Mouse (Mus musculus) heart, postnatal 0 days (tissue): ENCODE data around the gene Grin2d. TPM values are rescaled to one million over a fixed set of nuclear protein-coding genes. Genes with fewer than 3 reads are reported as not detected.

Experiments
- ATAC-seq: fragments of 200-750 bp; cut with Nextera tagmentation; 2 replicates; pipeline ENCODE4 v1.8.0; 2017; ENCODE audit warnings: low read depth, moderate number of reproducible peaks, moderate library complexity; ENCODE audit not compliant: insufficient read depth
- DNase-seq: peaks from one replicate; pipeline ENCODE4 v3.0.0-alpha.2; 2016; ENCODE audit warnings: low spot score
- H3K27ac ChIP-seq: fragments of 300-500 bp; sonication (generic); 2 replicates; pipeline ENCODE4 v1.5.1; 2014; ENCODE audit warnings: low read depth, mild to moderate bottlenecking
- H3K27me3 ChIP-seq: fragments of 300-500 bp; sonication (generic); 2 replicates; pipeline ENCODE4 v1.6.1; 2014; ENCODE audit warnings: low read length, mixed read lengths; ENCODE audit not compliant: control insufficient read depth, insufficient read depth
- H3K36me3 ChIP-seq: fragments of 300-500 bp; sonication (generic); replicated peaks from 2 replicates; pipeline ENCODE4 v1.6.1; 2014; ENCODE audit warnings: low read length, mixed read lengths; ENCODE audit not compliant: control insufficient read depth, insufficient read depth
- H3K4me1 ChIP-seq: fragments of 300-500 bp; sonication (generic); 2 replicates; pipeline ENCODE4 v1.6.1; 2014; ENCODE audit warnings: antibody characterized with exemption; ENCODE audit not compliant: control insufficient read depth, insufficient read depth
- H3K4me2 ChIP-seq: fragments of 300-500 bp; sonication (generic); 2 replicates; pipeline ENCODE4 v1.6.1; 2014; ENCODE audit warnings: low read depth, mild to moderate bottlenecking, low read length, moderate library complexity
- H3K4me3 ChIP-seq: fragments of 300-500 bp; sonication (generic); 2 replicates; pipeline ENCODE4 v1.5.1; 2014; ENCODE audit warnings: low read depth, low read length
- H3K9ac ChIP-seq: fragments of 300-500 bp; sonication (generic); replicated peaks from 2 replicates; pipeline ENCODE4 v1.6.1; 2014; ENCODE audit warnings: low read depth, low read length, mixed read lengths
- H3K9me3 ChIP-seq: fragments of 300-500 bp; sonication (generic); replicated peaks from 2 replicates; pipeline ENCODE4 v1.6.1; 2016; ENCODE audit warnings: low read length; ENCODE audit not compliant: control insufficient read depth
- CTCF ChIP-seq: IDR thresholded peaks from 2 replicates; pipeline ENCODE4 v1.5.1; 2016; ENCODE audit warnings: antibody characterized with exemption, control low read depth, low read depth
- EP300 ChIP-seq: IDR thresholded peaks from 2 replicates; pipeline ENCODE4 v1.6.1; 2016; ENCODE audit warnings: antibody characterized with exemption, low read depth
- WGBS: fragments of 180-500 bp; shearing (Covaris S2); extraction: QIAGEN DNeasy Blood & Tissue Kit; methylation state at CpG from one replicate; pipeline ENCODE4 v1.1.7; 2014; 5-methylcytosine and 5-hydroxymethylcytosine counted together
- polyA plus RNA-seq: library from polyadenylated mRNA; unstranded; fragments of >200 nt; fragmentation: Nextera tagmentation; extraction: Ambion mirVana; gene quantifications from 2 replicates; pipeline ENCODE4 v1.2.1, GENCODE M21; 2015
- total RNA-seq: library from RNA; depleted of rRNA; stranded (reverse); fragments of >200 nt; gene quantifications from 2 replicates; pipeline ENCODE4 v1.2.3, GENCODE M21; 2014; ENCODE audit warnings: low replicate concordance

Gene Grin2d
- total and polyA plus RNA-seq, 2 experiments from 2014 or later = 0.12 to 3.1 TPM

DNA sequence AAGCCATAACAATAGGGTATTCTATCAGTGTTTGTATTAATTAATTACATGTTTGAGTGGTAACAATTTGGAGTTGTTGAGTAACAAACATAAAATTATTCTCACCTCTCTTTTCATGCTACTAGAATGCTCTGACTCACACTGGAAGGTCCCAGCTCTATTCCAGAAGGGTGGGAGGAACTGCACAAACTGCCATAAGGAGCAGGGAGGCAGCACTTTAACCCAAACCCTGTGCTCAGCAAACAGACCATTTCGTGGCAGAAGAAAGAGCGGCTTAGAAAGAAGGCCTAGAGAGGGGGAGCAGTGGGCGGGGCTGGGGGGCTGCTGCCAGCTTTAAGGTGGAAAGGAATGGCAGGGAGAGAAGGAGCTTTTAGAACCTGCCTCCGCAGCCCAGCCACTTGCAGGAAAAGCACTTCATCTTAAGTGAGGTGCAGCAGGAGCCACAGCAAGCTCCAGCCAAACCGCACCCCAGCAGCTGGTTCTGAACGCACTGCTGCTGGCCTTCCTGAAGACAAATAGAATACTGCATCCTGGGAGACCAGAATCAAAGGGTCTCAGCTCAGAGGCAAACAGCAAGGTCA, 29.6 kb downstream of the Grin2d start:
- no peak overlapping the region for H3K4me3 ChIP-seq
- ATAC-seq = no peak

DNA sequence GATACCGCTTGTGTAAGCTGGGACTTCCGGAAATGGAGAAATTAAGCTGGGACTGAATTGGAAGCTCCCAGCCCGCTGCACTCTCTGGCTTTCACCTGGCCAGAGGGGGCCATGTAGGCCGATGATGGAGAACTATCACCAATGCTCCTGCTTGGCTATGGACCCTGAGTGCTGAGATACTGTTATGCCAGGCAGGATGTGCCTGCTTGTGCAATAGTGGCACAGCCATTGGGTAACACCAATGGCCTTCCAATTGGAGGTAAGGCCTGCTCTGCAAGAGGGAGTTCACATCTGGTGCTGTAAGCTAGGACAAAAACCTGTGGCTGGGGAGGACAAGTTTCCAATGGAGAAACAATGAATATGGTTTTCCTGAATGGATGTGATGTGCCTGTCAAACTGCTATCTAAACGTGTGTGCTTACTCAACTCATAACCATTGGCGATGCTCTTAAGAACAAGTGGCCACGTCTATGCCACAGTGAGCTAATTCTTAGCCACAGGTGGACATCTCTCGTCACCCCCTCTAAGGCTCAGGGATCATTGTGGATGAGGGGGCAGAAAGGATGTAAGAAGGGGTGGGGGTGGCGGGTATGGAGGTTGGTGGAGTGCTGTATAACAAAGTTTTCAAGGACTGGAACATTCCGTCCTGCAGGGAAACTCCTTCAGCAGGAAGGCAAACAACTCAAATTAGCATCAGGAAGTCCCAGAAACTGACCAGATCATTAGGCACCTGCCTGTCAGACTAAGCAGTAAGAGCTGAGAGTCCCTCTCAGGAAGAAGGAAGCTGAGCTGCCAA, 35.0 kb downstream of the Grin2d start:
- Histone ChIP-seq H3K9me3 (no peaks in the 10 kb centered on the region), H3K4me2 (no peak overlapping the region), H3K9ac (no peak overlapping the region), H3K27me3 (0 out of 2 replicates have a peak, but pooled peaks cover 18% of the 10 kb centered on the region), H3K4me1 (no peaks in the 10 kb centered on the region), H3K4me3 (no peak overlapping the region), H3K27ac (no peak overlapping the region), H3K36me3 (no peaks in the 10 kb centered on the region)
- TF ChIP-seq CTCF (no peak), EP300 (no peak)
- whole genome bisulfite sequencing = 77% methylated on average over 10 of the region's 10 CpGs
- DNase-seq (no peak), ATAC-seq (no peak)

More for the DNA sequence above, 29.6 kb downstream of the Grin2d start:
- DNase-seq = no peak
- no peaks in the 10 kb centered on the region for H3K4me1 ChIP-seq
- H3K9me3 ChIP-seq = no peaks in the 10 kb centered on the region
- H3K9ac ChIP-seq = no peak overlapping the region
- H3K27ac ChIP-seq = no peak overlapping the region
- 20% methylated on average over 6 of the region's 6 CpGs for WGBS
- no peak overlapping the region for H3K4me2 ChIP-seq
- TF ChIP-seq EP300 = no peak
- no peak for TF ChIP-seq CTCF
- no peaks in the 10 kb centered on the region for H3K36me3 ChIP-seq
- H3K27me3 ChIP-seq = peaks cover 15% of the 10 kb centered on the region; the same call in 1 of the 2 replicates

DNA sequence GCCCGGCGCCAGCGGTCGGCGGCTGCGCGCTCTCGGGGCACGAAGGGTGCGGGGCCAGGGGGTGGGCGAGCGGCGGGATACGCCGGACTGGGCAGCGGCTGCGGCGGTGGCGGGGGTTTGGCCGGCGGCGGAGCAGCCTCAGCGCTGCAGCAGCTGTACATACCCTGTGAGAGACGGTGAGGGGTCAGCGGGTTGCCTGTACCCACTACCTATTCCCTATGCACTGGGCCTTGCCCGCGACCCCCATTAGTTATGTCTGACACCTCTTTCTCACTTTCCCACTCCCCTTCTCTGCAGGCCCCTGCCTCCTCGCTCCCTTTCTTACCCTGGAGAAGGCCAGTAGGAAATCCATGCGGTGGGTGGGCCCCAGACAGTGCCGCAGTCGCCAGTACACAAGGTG, 44.3 kb downstream of the Grin2d start:
- no peak for TF ChIP-seq CTCF
- TF ChIP-seq EP300 = no peak
- 5% methylated on average over 28 of the region's 31 CpGs for WGBS
- Histone ChIP-seq H3K27ac (no peak overlapping the region), H3K36me3 (peaks cover 2% of the 10 kb centered on the region; the same call in 1 of the 2 replicates), H3K9ac (no peak overlapping the region), H3K27me3 (peaks cover 50% of the 10 kb centered on the region), H3K4me3 (peak overlapping the region; percentile 36), H3K4me1 (peaks cover 8% of the 10 kb centered on the region), H3K9me3 (no peaks in the 10 kb centered on the region), H3K4me2 (peak overlapping the region; percentile 54)
- no peak for DNase-seq
- no peak for ATAC-seq

DNA sequence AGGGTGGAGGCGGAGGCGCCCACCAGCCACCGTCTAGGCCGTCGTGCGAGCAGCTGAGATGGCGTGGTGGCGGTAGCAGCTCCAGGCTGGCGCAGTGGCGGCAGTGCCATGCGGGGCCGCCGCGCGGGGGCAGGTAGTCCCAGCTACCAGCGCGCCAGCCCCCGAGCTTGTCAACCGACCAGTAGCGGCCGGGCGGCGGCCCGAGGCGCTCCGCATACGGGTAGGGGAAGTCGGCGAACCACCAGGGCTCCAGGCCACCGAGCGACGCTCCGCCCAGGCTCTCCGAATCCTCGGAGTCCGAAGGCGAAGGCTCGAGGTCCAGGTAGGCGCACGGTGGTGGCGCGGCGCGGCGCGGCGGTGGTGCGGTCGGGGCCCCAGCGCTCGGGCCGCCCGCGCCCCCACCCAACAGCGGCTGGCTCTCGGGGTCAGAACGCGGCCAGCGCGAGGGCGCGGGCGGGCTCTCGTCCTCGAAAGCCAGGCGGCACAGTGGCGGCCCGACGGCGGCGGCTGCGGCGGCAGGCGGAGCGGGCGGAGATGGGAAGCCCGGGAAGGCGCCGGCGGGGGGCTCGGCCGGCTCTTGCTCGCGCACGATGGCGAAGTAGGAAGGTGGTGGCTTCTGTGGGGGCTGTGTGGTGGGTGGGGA, 44.9 kb downstream of the Grin2d start:
- H3K4me3 ChIP-seq = peak overlapping the region; percentile 36
- peak overlapping the region; percentile 54 for H3K4me2 ChIP-seq
- no peak overlapping the region for H3K27ac ChIP-seq
- H3K27me3 ChIP-seq = peaks cover 50% of the 10 kb centered on the region
- H3K9ac ChIP-seq = no peak overlapping the region
- H3K36me3 ChIP-seq = peaks cover 9% of the 10 kb centered on the region; the same call in 1 of the 2 replicates
- ATAC-seq (no peak), DNase-seq (no peak)
- under 1% methylated on average over 58 of the region's 86 CpGs for WGBS
- H3K9me3 ChIP-seq = no peaks in the 10 kb centered on the region
- peaks cover 8% of the 10 kb centered on the region for H3K4me1 ChIP-seq
- TF ChIP-seq CTCF = no peak
- no peak for TF ChIP-seq EP300

DNA sequence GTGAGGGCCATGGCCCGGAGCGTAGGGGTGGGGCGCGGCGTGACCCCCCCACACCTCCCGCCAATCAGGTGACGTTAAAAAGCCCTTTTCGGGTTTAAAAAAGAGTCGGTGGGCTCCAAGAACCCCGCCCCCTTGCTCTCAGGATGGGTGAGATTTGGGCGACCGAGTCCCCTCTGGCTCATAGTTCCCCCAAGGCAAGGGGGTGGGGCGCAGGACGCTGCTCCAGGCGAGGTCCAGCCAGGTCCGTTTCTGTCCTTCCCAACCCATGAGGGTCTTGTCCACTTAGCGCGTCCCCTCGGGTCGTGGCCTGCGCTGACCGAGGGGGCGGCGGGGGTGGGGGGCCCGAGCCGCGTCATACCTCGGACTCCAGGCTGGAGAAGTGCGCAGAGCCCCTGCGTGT, 45.8 kb downstream of the Grin2d start:
- Histone ChIP-seq H3K4me3 (peak overlapping the region; percentile 36), H3K4me1 (peaks cover 8% of the 10 kb centered on the region), H3K27me3 (peaks cover 50% of the 10 kb centered on the region), H3K9ac (no peak overlapping the region), H3K27ac (no peak overlapping the region), H3K9me3 (no peaks in the 10 kb centered on the region), H3K36me3 (peaks cover 17% of the 10 kb centered on the region; the same call in 1 of the 2 replicates), H3K4me2 (peak overlapping the region; percentile 54; the same call in 1 of the 2 replicates)
- 9% methylated on average over 28 of the region's 30 CpGs for WGBS
- DNase-seq = no peak
- no peak for TF ChIP-seq EP300
- no peak for TF ChIP-seq CTCF
- no peak for ATAC-seq
